Mouse (Mus musculus): ENCODE data around the gene Tmem115. TPM values are rescaled to one million over a fixed set of nuclear protein-coding genes. Genes with fewer than 3 reads are reported as not detected.

Gene Tmem115
- polyA plus RNA-seq, 1 experiment from 2014 or later, result 15.7 TPM

DNA sequence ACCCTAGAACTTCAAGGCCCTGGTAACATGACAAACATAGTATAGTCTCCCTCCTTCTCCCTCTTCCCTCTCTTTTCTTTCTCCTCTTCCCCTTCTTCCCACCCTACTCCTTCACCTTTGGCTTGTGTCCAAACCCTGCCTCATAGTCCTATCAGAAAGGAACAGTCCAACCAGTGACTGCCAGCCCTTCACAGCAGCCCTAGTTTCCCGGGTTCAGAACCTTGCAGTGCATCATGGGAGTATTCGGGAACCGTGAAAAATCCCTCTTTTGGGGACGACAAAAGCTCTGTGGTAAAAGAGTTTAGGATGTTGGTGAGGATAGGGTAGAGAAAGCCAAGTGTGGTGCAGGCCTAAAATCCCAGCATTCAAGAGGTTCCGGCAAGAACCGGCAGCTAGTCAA lies 13.4 kb upstream of the Tmem115 start:
- H3K27me3 ChIP-seq (ENCODE audit: insufficient read depth, low read length), result peaks cover 16% of the 10 kb centered on the region
- no peak for DNase-seq
- no peaks in the 10 kb centered on the region for H3K36me3 ChIP-seq (replicated peaks; ENCODE audit: insufficient read depth, low read length)
- H3K27ac ChIP-seq (ENCODE audit: low read depth), result no peak overlapping the region
- ATAC-seq, result no peak
- TF ChIP-seq CTCF (IDR thresholded peaks at IDR 0.05; ENCODE audit: low read depth), result no peak
- no peak for TF ChIP-seq EP300 (IDR thresholded peaks at IDR 0.05; ENCODE audit: low read depth)
- no peak overlapping the region for H3K4me2 ChIP-seq (ENCODE audit: low read depth, low read length)
- WGBS (ENCODE audit: insufficient replicate concordance), result 67% methylated on average over 6 of the region's 6 CpGs
- H3K4me1 ChIP-seq (ENCODE audit: insufficient read depth), result peaks cover 2% of the 10 kb centered on the region; the same call in 1 of the 2 replicates
- H3K4me3 ChIP-seq (ENCODE audit: low read depth, low read length), result no peak overlapping the region
- H3K9ac ChIP-seq (replicated peaks), result no peak overlapping the region
- no peaks in the 10 kb centered on the region for H3K9me3 ChIP-seq (ENCODE audit: low read length)

DNA sequence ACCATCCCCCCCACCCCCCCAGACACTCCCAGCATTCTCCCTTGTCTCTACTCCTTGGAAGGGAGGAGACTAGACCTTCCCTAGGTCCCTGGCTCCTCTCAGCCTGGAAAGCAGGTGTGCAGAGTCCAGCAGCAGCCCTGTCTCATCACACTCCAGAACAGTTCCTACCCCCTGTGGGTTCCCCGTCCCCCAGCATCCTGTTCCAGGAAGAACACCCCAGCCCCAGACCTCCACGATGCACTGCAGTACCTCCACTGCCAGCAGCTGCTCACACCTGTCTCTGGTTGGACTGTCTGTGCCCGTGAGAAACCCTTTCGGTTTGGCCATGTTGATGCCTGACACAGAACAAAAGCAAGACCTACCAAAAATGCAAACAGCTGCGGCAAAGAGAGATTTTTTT lies 12.6 kb upstream of the Tmem115 start:
- no peak for ATAC-seq
- Histone ChIP-seq H3K27ac (ENCODE audit: low read depth) (no peak overlapping the region), H3K9ac (replicated peaks) (no peak overlapping the region), H3K36me3 (replicated peaks; ENCODE audit: insufficient read depth, low read length) (no peaks in the 10 kb centered on the region), H3K9me3 (ENCODE audit: low read length) (no peaks in the 10 kb centered on the region), H3K27me3 (ENCODE audit: insufficient read depth, low read length) (peaks cover 24% of the 10 kb centered on the region), H3K4me2 (ENCODE audit: low read depth, low read length) (no peak overlapping the region), H3K4me3 (ENCODE audit: low read depth, low read length) (no peak overlapping the region), H3K4me1 (ENCODE audit: insufficient read depth) (peaks cover 3% of the 10 kb centered on the region; the same call in 1 of the 2 replicates)
- WGBS (ENCODE audit: insufficient replicate concordance), result 44% methylated on average over 5 of the region's 5 CpGs
- DNase-seq, result no peak
- TF ChIP-seq EP300 (IDR thresholded peaks at IDR 0.05; ENCODE audit: low read depth) (no peak), CTCF (IDR thresholded peaks at IDR 0.05; ENCODE audit: low read depth) (no peak)

DNA sequence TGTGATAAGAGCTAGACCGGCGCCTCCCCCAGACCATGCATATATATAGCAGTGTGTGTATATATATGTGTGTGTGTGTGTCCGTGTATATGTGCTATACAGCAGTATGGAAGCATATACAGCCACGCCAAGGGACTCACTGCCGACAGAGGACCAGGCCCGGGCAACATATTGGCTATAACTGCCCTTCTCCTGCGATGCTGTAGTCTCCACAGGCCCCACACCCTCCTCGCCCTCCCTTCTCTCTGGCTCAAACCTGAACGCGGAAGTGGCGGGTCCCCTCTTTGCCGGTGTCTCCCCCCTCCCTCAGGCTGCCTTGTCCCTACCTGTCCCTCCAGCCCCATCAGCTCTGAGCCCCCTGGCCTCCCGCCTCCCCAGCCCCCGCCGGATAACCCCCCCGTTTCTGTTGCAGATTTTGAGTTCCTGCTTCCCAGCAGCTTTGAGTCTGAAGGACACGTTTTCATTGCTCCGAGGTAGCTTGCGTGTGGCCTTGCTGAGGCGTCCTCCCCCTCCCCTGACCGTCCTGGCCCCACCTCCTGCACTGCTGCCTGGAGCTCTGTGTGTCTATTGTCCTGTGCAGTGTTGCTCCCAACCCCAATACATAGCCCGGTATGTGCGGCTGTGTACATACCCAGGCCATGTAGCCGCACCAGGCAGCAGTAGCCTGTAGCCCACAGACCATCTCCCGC lies 11.9 kb upstream of the Tmem115 start:
- no peak for TF ChIP-seq EP300 (IDR thresholded peaks at IDR 0.05; ENCODE audit: low read depth)
- ATAC-seq (no peak), DNase-seq (no peak)
- Histone ChIP-seq H3K9ac (replicated peaks) (no peak overlapping the region; the same call in 1 of the 2 replicates), H3K27ac (ENCODE audit: low read depth) (no peak overlapping the region), H3K36me3 (replicated peaks; ENCODE audit: insufficient read depth, low read length) (no peaks in the 10 kb centered on the region), H3K27me3 (ENCODE audit: insufficient read depth, low read length) (peaks cover 31% of the 10 kb centered on the region), H3K4me3 (ENCODE audit: low read depth, low read length) (no peak overlapping the region), H3K9me3 (ENCODE audit: low read length) (no peaks in the 10 kb centered on the region), H3K4me2 (ENCODE audit: low read depth, low read length) (peak overlapping the region; percentile 44), H3K4me1 (ENCODE audit: insufficient read depth) (peaks cover 9% of the 10 kb centered on the region)
- 20% methylated on average over 25 of the region's 25 CpGs for WGBS (ENCODE audit: insufficient replicate concordance)

DNA sequence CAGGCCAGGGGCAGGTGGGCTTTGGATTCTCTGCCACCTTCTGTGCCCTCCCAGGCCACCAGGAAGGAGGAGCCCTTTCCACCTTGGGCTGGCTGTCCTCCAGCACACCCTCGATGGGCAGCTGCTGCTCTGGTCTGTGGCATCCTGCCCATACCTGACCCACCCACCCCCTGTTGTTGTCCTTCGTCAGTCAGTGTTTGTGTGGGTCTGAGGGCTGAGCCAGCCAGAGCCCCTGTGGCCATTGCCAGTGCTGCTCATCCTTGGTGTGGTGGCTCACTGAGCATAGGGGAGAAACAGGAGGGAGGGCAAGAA lies 11.4 kb upstream of the Tmem115 start:
- no peak overlapping the region for H3K4me3 ChIP-seq (ENCODE audit: low read depth, low read length)
- 0 out of 2 replicates have a peak overlapping the region, but pooled peaks have one; percentile 44 for H3K4me2 ChIP-seq (ENCODE audit: low read depth, low read length)
- H3K27ac ChIP-seq (ENCODE audit: low read depth), result no peak overlapping the region
- peaks cover 36% of the 10 kb centered on the region for H3K27me3 ChIP-seq (ENCODE audit: insufficient read depth, low read length)
- no peak overlapping the region; the same call in 1 of the 2 replicates for H3K9ac ChIP-seq (replicated peaks)
- peaks cover 13% of the 10 kb centered on the region for H3K4me1 ChIP-seq (ENCODE audit: insufficient read depth)
- ATAC-seq, result no peak
- WGBS (ENCODE audit: insufficient replicate concordance), result 46% methylated on average over 2 of the region's 2 CpGs
- TF ChIP-seq EP300 (IDR thresholded peaks at IDR 0.05; ENCODE audit: low read depth), result no peak
- no peak for TF ChIP-seq CTCF (IDR thresholded peaks at IDR 0.05; ENCODE audit: low read depth)
- DNase-seq, result no peak
- H3K9me3 ChIP-seq (ENCODE audit: low read length), result no peaks in the 10 kb centered on the region
- H3K36me3 ChIP-seq (replicated peaks; ENCODE audit: insufficient read depth, low read length), result no peaks in the 10 kb centered on the region

DNA sequence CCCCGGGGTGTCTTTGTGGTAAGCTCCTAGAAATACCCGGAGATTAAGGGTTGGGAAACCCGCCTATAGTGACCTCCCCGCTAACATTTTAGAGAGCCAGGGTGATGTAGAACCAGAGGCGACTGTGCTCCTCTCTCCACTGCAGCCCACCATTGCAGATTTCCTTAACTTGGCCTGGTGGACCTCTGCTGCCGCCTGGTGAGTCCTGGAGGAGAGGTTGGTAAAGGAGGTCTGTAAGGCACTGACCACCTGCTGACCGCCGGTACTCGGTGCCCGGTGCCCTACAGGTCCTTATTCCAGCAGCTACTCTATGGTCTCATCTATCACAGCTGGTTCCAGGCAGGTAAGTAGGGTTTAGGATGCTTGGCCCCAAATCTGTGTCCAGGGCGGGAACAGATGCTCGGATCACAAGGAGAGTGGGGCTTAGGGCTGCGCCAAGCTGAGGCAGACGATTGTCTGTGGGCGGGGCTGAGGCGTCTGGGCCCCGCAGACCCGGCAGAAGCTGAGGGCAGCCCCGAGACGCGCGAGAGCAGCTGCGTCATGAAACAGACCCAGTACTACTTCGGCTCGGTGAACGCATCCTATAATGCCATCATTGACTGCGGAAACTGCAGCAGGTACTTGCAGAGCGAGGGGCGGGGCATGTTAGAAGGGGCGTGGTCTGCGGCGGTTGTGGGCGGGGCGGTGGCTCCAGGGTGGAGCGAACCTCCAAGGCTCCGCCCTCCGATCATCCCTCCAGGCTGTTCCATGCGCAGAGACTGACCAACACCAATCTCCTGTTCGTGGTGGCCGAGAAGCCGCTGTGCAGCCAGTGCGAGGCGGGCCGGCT lies 7.3 kb upstream of the Tmem115 start:
- H3K4me1 ChIP-seq (ENCODE audit: insufficient read depth), result peaks cover 13% of the 10 kb centered on the region
- 7% methylated on average over 34 of the region's 44 CpGs for WGBS (ENCODE audit: insufficient replicate concordance)
- peaks cover 47% of the 10 kb centered on the region for H3K27me3 ChIP-seq (ENCODE audit: insufficient read depth, low read length)
- peak overlapping the region; percentile 58 for H3K4me2 ChIP-seq (ENCODE audit: low read depth, low read length)
- TF ChIP-seq EP300 (IDR thresholded peaks at IDR 0.05; ENCODE audit: low read depth), result no peak
- TF ChIP-seq CTCF (IDR thresholded peaks at IDR 0.05; ENCODE audit: low read depth), result no peak
- H3K9ac ChIP-seq (replicated peaks), result no peak overlapping the region
- ATAC-seq, result peak; percentile 72
- H3K36me3 ChIP-seq (replicated peaks; ENCODE audit: insufficient read depth, low read length), result no peaks in the 10 kb centered on the region
- peak overlapping the region; percentile 30 for H3K4me3 ChIP-seq (ENCODE audit: low read depth, low read length)
- H3K27ac ChIP-seq (ENCODE audit: low read depth), result no peak overlapping the region
- no peaks in the 10 kb centered on the region for H3K9me3 ChIP-seq (ENCODE audit: low read length)
- peak; percentile 88 for DNase-seq

DNA sequence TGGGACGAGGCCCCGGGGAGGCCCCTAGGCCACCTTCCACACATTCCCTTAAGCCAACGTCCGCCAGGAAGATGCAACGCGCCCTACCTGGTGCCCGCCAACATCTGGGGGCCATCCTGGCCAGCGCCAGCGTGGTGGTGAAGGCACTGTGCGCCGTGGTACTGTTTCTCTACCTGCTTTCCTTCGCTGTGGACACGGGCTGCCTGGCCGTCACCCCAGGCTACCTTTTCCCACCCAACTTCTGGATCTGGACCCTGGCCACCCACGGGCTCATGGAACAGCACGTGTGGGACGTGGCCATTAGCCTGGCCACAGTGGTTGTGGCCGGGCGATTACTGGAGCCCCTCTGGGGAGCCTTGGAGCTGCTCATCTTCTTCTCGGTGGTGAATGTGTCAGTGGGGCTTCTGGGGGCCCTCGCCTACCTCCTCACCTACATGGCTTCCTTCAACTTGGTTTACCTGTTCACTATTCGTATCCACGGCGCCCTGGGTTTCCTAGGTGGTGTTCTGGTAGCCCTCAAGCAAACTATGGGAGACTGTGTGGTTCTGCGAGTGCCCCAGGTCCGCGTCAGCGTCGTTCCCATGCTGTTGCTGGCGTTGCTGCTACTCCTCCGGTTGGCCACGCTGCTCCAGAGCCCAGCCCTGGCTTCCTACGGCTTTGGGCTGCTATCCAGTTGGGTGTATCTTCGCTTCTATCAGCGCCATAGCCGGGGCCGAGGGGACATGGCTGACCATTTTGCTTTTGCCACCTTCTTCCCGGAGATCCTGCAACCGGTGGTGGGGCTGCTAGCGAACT lies 860 bp downstream of the Tmem115 start:
- ATAC-seq, result peak; percentile 12; the same call in 1 of the 2 replicates
- peak overlapping the region; percentile 79 for H3K27ac ChIP-seq (ENCODE audit: low read depth)
- H3K9me3 ChIP-seq (ENCODE audit: low read length), result no peaks in the 10 kb centered on the region
- peak; percentile 59 for DNase-seq
- no peaks in the 10 kb centered on the region for H3K27me3 ChIP-seq (ENCODE audit: insufficient read depth, low read length)
- peak overlapping the region; percentile 91 for H3K9ac ChIP-seq (replicated peaks)
- WGBS (ENCODE audit: insufficient replicate concordance), result 0% methylated on average over 40 of the region's 40 CpGs
- H3K4me3 ChIP-seq (ENCODE audit: low read depth, low read length), result peak overlapping the region; percentile 70
- peak overlapping the region; percentile 97 for H3K4me2 ChIP-seq (ENCODE audit: low read depth, low read length)
- H3K36me3 ChIP-seq (replicated peaks; ENCODE audit: insufficient read depth, low read length), result peaks cover 21% of the 10 kb centered on the region
- TF ChIP-seq EP300 (IDR thresholded peaks at IDR 0.05; ENCODE audit: low read depth), result no peak
- no peak for TF ChIP-seq CTCF (IDR thresholded peaks at IDR 0.05; ENCODE audit: low read depth)
- H3K4me1 ChIP-seq (ENCODE audit: insufficient read depth), result peaks cover 27% of the 10 kb centered on the region
